Mouse (Mus musculus): ENCODE measurements around the gene Ambra1.

DNA sequence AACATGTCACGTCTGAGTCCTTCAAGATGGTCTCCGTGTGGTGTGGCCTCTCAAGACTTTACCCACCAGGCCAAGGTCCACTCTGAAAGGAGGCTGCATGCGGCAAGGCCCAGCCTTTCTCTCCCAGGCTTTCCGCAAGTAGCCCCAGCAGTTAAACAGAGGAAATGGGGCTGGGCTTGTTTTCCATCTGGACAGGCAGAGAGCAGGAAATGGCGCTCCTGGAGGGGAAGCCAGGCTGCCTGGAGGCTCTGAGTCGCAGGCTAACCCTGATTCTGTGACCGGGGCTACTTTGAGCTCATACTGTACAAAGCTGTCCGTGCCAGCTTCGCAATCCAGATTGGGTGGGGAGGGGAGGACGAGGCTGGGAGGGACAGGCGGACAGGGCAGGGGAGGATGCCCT, 238.0 kb downstream of the Ambra1 start:
- no peak for TF ChIP-seq CTCF (IDR thresholded peaks at IDR 0.05; ENCODE audit: insufficient read depth, low read depth, low read length)
- no peak for TF ChIP-seq POLR2A (IDR thresholded peaks at IDR 0.05; ENCODE audit: insufficient read depth, low read depth, low read length)
